Mouse (Mus musculus): ENCODE measurements around the gene Pax7.

DNA sequence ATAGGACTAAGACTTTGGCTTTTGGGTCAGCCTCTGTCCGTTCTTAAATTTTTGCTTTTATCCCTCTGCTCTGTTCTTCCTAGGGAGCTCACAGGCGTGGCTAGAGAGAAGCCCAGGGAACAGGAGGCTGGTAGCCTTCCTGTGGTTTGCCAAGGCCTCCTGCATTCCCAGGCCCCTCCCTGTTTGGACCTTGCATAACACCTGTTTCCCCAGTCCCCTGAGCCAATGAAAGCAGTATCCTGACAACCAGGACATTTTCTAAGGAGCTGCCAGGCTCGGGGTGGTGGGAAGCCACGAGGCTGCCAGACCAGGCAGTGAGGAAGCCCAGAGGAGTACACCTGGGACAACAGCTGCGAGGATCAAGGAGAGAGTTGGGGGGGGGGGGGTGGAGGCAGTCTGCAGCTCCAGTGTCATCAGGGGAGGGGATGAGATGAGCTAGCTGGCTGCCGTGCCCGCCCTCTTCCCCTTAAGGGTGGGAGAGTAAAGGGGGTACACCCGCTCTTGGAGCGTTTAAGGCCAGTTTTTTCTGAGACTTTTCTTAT lies 50.3 kb downstream of the Pax7 start:
- TF ChIP-seq TAL1 (IDR thresholded peaks at IDR 0.05; ENCODE audit: low read length) (no peak), GATA1 (IDR thresholded peaks at IDR 0.05; ENCODE audit: low read length) (no peak)

Measured in erythroblast, embryonic 14.5 days (primary cell).